Mouse (Mus musculus): ENCODE measurements around the gene Lipn. TPM values are rescaled to one million over a fixed set of nuclear protein-coding genes. Genes with fewer than 3 reads are reported as not detected.

The Lipn gene
- 1.4 TPM in 1 of 2 replicates, not detected in the other for total RNA-seq (2015)
- total RNA-seq (2017): not detected in 2 replicates

- peak; percentile 88 for ATAC-seq (ENCODE audit: poor library complexity, severe bottlenecking)
Observed at GRCm38 (mm10) chr19:34066779-34067472, at the start of gene Lipn. Gene Lipn (plus strand): TSS chr19:34067358.

DNA sequence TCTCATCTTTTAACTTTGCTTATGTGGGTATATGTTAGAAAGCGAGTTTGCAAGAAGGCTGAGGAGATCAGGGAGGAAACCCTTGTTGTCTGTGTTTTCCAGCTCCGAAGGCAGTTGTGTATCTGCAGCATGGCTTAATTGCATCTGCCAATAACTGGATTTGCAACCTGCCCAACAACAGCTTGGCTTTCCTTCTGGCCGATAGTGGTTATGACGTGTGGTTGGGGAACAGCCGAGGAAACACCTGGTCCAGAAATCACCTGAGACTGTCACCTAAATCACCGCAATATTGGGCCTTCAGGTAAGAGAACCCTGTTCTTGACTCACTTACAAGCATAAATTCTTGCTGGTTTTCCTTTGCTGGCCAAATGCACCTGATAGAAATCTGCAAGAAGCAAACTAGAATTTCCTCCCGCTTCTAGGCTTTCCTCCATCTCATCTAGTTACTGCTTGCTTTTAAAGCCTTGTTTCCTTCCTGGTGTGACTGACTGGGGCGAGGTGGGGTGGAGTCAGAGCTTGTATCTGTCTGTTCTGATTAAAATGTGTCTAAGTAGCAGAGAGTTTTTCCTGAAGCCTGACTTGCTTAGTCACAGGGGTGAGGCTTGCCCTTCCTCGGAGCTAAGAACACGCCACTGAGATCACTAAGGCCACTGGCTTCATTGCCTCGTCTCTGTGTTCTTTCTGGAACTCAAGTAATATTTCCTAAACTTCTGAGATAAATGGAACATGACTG lies 45.6 kb upstream of the Lipn start:
- ATAC-seq (ENCODE audit: poor library complexity, severe bottlenecking): no peak

- ATAC-seq (ENCODE audit: poor library complexity, severe bottlenecking): no peak
Observed at GRCm38 (mm10) chr19:34022759-34023158, 44.4 kb upstream of the Lipn start.

DNA sequence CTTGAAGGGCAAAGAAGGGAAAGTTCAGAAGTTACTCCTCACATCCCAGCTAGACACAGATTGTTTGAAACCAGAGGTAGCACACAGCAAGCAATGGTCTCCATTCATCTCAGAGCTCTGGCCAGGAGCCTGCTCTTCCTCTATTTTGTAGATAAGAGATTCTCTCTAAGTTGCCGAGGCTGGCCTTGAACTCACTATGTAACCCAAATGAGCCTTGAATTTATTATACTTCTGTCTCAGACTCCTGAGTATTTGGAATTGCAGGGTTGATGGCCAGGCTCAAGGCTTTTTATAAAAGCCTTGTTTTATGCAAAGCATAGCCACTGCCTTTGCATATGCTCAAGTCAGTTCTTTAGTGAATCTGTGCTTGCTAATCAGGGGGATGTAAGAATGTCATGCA lies 27.4 kb upstream of the Lipn start:
- ATAC-seq (ENCODE audit: poor library complexity, severe bottlenecking): no peak

GRCm38 (mm10) chr19:34043008-34043407 lies 24.1 kb upstream of the Lipn start:
- ATAC-seq (ENCODE audit: poor library complexity, severe bottlenecking): no peak

- no peak for ATAC-seq (ENCODE audit: poor library complexity, severe bottlenecking)
Observed at GRCm38 (mm10) chr19:34049371-34050039, 17.7 kb upstream of the Lipn start.

DNA sequence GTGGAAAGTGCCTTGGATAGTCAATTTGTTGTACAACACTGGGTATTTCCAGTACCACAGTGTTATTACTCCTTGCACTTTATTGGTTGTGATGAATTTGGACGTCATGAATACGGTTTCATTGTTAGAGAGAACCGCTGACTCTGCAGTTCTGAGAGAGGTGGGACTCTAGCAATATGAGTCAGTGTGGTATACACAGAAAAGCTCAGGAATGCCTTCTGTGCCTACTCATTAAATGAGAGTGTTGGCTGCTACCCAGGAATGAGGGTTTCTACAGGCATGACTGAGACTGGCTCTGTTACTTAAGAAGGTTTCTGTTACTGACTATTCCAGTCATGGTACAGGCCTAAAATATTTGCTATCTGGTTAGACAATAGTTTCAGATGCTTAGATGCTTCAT lies 15.7 kb upstream of the Lipn start:
- no peak for ATAC-seq (ENCODE audit: poor library complexity, severe bottlenecking)

- ATAC-seq (ENCODE audit: poor library complexity, severe bottlenecking): no peak
Observed at GRCm38 (mm10) chr19:34063547-34063946, 3.6 kb upstream of the Lipn start.

DNA sequence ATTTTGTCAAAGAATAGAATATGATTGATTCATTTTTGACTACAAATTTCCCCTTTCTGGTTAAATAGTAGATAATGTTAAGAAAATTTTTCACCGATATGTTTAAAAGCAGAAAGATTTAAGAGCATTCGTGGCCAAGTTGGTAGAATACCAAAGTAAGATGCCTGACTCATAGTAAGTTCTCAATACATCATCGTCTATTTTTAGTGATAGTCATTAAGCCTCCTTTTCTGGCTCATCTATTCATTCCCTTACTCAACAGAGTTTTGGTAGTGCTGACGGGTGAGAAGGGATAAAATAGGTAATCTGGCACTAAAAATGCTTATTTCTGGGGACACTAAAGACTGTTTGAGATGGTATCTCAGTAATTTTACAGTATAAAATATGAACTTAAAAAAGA lies 3.1 kb upstream of the Lipn start:
- ATAC-seq (ENCODE audit: poor library complexity, severe bottlenecking): no peak

DNA sequence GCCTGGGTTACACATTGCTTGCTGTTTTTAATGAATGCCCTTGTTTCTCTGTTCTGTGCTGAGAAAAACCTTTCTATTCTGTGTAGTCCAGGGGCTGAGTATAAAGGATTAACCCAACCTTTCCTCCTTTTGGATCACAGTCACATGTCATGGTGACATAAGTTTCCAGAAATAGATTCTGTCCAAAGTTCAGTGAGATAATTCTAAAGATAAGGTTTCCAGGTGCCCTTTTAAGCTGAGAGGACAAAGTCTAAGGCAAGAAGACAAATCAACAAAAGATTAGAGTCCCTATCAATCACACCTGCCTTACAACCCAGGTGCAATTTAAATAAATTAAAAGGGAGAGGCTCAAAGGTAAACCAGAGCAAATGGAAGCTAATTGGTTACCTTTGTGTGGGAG lies 7.1 kb downstream of the Lipn start:
- ATAC-seq (ENCODE audit: poor library complexity, severe bottlenecking): no peak

DNA sequence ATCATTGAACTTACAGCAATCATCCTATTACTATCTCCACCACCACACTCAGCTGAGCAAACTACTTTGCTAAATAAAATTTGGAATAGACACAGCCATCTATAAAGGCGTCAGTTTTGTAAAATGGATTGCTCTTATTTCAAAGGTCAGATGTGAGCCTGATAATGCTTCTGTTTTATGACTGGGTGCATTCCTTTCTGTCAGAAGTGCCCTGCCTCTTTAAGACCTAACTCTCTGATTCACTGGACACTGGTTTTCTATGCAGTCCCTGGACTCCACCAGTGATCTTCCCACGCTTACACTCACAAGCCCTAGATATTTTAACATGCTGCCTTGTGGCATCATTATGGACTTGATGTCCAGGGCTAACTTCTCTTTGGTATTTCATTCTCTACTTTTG lies 11.0 kb downstream of the Lipn start:
- ATAC-seq (ENCODE audit: poor library complexity, severe bottlenecking): no peak

- no peak for ATAC-seq (ENCODE audit: poor library complexity, severe bottlenecking)
Observed at GRCm38 (mm10) chr19:34089011-34089680, 22.0 kb downstream of the Lipn start.

DNA sequence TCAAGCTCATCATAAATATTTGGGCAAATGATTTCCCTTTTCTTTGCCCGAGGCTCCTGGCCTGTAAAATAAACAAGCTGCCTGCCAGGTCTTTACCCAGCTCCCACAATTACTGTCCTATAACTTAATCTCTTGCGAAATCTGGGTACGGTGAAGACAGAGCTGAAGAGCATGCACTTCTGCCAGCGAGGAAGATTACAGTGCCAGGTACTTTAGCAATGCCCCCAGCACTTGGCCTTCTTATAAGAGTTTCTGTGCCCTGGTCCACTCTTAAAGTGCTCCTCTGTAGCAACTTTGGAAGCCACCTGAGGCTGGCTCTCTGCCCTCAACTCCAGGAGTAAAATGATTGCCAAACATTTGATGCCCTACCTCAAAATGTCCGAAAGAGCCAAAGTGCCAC lies 28.2 kb downstream of the Lipn start:
- ATAC-seq (ENCODE audit: poor library complexity, severe bottlenecking): no peak

GRCm38 (mm10) chr19:34096228-34096627 lies 29.1 kb downstream of the Lipn start:
- no peak for ATAC-seq (ENCODE audit: poor library complexity, severe bottlenecking)

GRCm38 (mm10) chr19:34100633-34101032 lies 33.5 kb downstream of the Lipn start, which contains the start of gene Lipm:
Gene Lipm (plus strand): TSS chr19:34100933.
- ATAC-seq (ENCODE audit: poor library complexity, severe bottlenecking): no peak

DNA sequence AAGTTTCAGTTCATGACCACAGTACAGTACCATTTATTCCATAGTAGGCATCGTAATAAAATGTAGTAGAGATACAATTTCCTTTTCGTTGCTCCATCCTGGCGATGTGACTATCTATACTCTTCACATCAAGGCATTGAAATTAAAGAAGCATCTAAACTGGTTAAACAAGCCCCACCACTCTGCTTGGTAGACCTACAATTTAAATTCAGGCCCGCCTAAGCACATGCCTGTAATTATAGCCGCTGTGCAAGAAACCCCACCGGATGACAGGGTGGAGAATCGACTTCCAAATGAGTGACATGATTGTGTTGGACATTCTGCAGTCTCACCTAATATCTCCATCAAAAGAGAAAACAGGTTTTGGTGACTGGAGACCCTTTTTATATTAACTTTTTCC lies 34.7 kb downstream of the Lipn start:
- ATAC-seq (ENCODE audit: poor library complexity, severe bottlenecking): no peak

GRCm38 (mm10) chr19:34104841-34105240 lies 37.7 kb downstream of the Lipn start:
- no peak for ATAC-seq (ENCODE audit: poor library complexity, severe bottlenecking)

- no peak for ATAC-seq (ENCODE audit: poor library complexity, severe bottlenecking)
Observed at GRCm38 (mm10) chr19:34119102-34119501, 51.9 kb downstream of the Lipn start.

DNA sequence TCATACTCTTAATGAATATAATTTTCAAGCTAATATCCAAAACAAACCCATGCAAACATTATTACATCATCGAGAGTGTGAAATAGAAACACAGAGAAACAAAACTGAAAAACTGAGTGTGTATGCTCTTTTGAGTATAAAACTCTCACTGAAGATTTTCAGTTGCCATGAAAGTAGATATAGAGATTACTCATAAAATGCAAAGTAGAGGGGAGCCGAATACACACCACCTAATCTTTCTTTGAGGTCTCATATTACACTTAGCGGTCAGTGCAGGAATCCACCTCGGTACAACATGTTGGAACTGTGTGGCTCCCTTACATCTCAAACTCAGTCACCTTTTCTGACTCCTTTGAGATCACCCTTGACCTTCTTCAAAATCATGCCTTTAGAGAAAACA lies 52.5 kb downstream of the Lipn start:
- ATAC-seq (ENCODE audit: poor library complexity, severe bottlenecking): no peak

DNA sequence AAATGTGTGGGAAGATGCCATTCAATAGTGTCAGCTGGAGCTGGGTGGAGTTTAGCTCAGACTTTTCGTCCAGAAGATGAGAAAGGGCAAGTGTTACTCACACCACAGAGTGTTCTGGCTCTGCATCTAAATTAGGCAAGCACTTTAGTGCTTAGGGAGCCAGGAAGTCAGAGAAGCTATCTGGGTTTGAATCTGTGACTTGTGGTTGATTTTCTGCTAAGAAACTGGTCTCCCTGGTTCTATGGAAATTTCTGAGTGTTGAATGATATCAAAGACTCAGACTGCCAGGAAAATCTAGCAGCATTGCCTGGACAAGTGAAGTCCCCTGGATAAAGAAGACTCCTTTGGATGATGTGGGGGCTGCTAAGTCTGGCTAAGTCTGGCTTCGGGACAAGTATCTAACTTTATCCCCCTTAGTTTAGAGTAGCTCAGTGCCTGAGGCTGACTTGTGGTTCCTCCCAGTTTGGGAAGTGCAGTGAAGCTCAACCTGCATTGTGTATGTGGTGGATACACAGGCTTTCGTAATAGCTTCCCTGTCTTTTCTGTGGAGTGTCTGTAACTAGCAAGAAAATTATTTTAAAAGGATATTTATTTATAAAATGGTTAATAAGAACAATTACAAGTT lies 53.1 kb downstream of the Lipn start:
- no peak for ATAC-seq (ENCODE audit: poor library complexity, severe bottlenecking)

Data from megakaryocyte, adult 5-6 weeks (primary cell).